Mouse (Mus musculus): Measurements from ENCODE around the gene Camk1d. TPM values are rescaled to one million over a fixed set of nuclear protein-coding genes. Genes with fewer than 3 reads are reported as not detected.

The Camk1d gene
- polyA plus RNA-seq, 1 experiment from 2014 or later: 5.6 TPM

- H3K27me3 ChIP-seq (ENCODE audit: control insufficient read depth, insufficient read depth, low read length): no peaks in the 10 kb centered on the region
- ATAC-seq (ENCODE audit: insufficient number of reproducible peaks, insufficient read depth, low FRiP score, low read depth): no peak
- WGBS: 71% methylated on average over 1 of the region's 1 CpGs
- H3K4me3 ChIP-seq (ENCODE audit: control insufficient read depth in 1 of 2, insufficient read depth in 1 of 2, low read depth in 1 of 2, low read length in 2 of 2): no peak overlapping the region
- H3K4me1 ChIP-seq (ENCODE audit: control insufficient read depth in 2 of 2, insufficient read depth in 2 of 2, low read length in 2 of 2): no peaks in the 10 kb centered on the region
- H3K36me3 ChIP-seq (ENCODE audit: control insufficient read depth, insufficient read depth, low read length): no peaks in the 10 kb centered on the region
- no peaks in the 10 kb centered on the region for H3K9me3 ChIP-seq (ENCODE audit: control insufficient read depth, low read length)
- H3K4me2 ChIP-seq (ENCODE audit: low read length): no peak overlapping the region
- no peak overlapping the region for H3K27ac ChIP-seq (replicated peaks in 1 of 2; ENCODE audit: control insufficient read depth in 1 of 2, insufficient read depth in 1 of 2, low read depth in 2 of 2, low read length in 2 of 2)
- no peak overlapping the region for H3K9ac ChIP-seq (ENCODE audit: low read length)
These were observed 236.8 kb downstream of the Camk1d start for GRCm38 (mm10) chr2:5477525-5477924.

- Histone ChIP-seq H3K4me3 (ENCODE audit: control insufficient read depth in 1 of 2, insufficient read depth in 1 of 2, low read depth in 1 of 2, low read length in 2 of 2) (no peak overlapping the region), H3K36me3 (ENCODE audit: control insufficient read depth, insufficient read depth, low read length) (no peaks in the 10 kb centered on the region), H3K4me1 (ENCODE audit: control insufficient read depth in 2 of 2, insufficient read depth in 2 of 2, low read length in 2 of 2) (no peaks in the 10 kb centered on the region; a peak in 1 of 4 replicates), H3K9me3 (ENCODE audit: control insufficient read depth, low read length) (no peaks in the 10 kb centered on the region), H3K9ac (ENCODE audit: low read length) (no peak overlapping the region), H3K4me2 (ENCODE audit: low read length) (no peak overlapping the region), H3K27me3 (ENCODE audit: control insufficient read depth, insufficient read depth, low read length) (no peaks in the 10 kb centered on the region), H3K27ac (replicated peaks in 1 of 2; ENCODE audit: control insufficient read depth in 1 of 2, insufficient read depth in 1 of 2, low read depth in 2 of 2, low read length in 2 of 2) (no peak overlapping the region)
- no peak for ATAC-seq (ENCODE audit: insufficient number of reproducible peaks, insufficient read depth, low FRiP score, low read depth)
- 67% methylated on average over 4 of the region's 4 CpGs for WGBS
These were observed 244.9 kb downstream of the Camk1d start for GRCm38 (mm10) chr2:5469366-5469941.

GRCm38 (mm10) chr2:5467537-5467936 is 246.8 kb downstream of the Camk1d start:
- 59% methylated on average over 2 of the region's 2 CpGs for WGBS
- no peak for ATAC-seq (ENCODE audit: insufficient number of reproducible peaks, insufficient read depth, low FRiP score, low read depth)
- no peaks in the 10 kb centered on the region for H3K36me3 ChIP-seq (ENCODE audit: control insufficient read depth, insufficient read depth, low read length)
- H3K27me3 ChIP-seq (ENCODE audit: control insufficient read depth, insufficient read depth, low read length): no peaks in the 10 kb centered on the region
- no peak overlapping the region for H3K4me2 ChIP-seq (ENCODE audit: low read length)
- no peak overlapping the region for H3K27ac ChIP-seq (replicated peaks in 1 of 2; ENCODE audit: control insufficient read depth in 1 of 2, insufficient read depth in 1 of 2, low read depth in 2 of 2, low read length in 2 of 2)
- H3K9ac ChIP-seq (ENCODE audit: low read length): no peak overlapping the region
- no peaks in the 10 kb centered on the region; a peak in 1 of 4 replicates for H3K4me1 ChIP-seq (ENCODE audit: control insufficient read depth in 2 of 2, insufficient read depth in 2 of 2, low read length in 2 of 2)
- no peak overlapping the region for H3K4me3 ChIP-seq (ENCODE audit: control insufficient read depth in 1 of 2, insufficient read depth in 1 of 2, low read depth in 1 of 2, low read length in 2 of 2)
- H3K9me3 ChIP-seq (ENCODE audit: control insufficient read depth, low read length): no peaks in the 10 kb centered on the region

DNA sequence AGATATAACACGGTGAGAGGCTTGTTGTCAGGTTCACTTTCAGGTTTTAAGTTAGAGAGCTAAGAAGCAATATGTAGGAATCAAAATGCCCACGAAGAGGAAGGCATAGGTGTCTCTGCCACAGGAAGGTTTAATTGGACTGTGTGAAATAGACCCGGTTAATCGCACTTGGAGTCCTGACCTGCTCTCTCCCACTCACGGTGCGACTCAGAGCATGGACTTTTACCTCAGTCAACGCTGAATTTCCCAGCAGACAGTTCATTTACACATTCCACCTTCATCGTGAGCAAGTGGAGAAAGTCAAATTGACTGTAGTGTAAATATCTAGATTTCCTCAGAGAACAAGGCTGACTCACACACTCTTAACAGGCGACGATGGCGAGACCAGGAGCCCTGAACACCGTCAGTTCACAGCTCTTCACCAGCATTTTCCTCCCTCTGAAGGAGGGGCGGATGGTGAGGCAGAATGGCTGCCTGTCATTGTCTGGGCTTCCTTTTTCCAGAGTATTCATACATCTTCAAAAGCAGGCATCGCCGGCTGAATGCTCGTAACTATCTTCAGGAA is 255.6 kb downstream of the Camk1d start:
- H3K4me3 ChIP-seq (ENCODE audit: control insufficient read depth in 1 of 2, insufficient read depth in 1 of 2, low read depth in 1 of 2, low read length in 2 of 2): no peak overlapping the region
- no peak overlapping the region for H3K9ac ChIP-seq (ENCODE audit: low read length)
- peaks cover 15 to 32% of the 10 kb centered on the region in 2 experiments for H3K4me1 ChIP-seq (ENCODE audit: control insufficient read depth in 2 of 2, insufficient read depth in 2 of 2, low read length in 2 of 2)
- no peaks in the 10 kb centered on the region for H3K27me3 ChIP-seq (ENCODE audit: control insufficient read depth, insufficient read depth, low read length)
- H3K36me3 ChIP-seq (ENCODE audit: control insufficient read depth, insufficient read depth, low read length): no peaks in the 10 kb centered on the region
- WGBS: 43% methylated on average over 16 of the region's 16 CpGs
- no peak for ATAC-seq (ENCODE audit: insufficient number of reproducible peaks, insufficient read depth, low FRiP score, low read depth)
- peak overlapping the region in 1 of 2 experiments; percentile 46; a peak in 1 of 4 replicates for H3K27ac ChIP-seq (replicated peaks in 1 of 2; ENCODE audit: control insufficient read depth in 1 of 2, insufficient read depth in 1 of 2, low read depth in 2 of 2, low read length in 2 of 2)
- no peaks in the 10 kb centered on the region for H3K9me3 ChIP-seq (ENCODE audit: control insufficient read depth, low read length)
- H3K4me2 ChIP-seq (ENCODE audit: low read length): no peak overlapping the region

DNA sequence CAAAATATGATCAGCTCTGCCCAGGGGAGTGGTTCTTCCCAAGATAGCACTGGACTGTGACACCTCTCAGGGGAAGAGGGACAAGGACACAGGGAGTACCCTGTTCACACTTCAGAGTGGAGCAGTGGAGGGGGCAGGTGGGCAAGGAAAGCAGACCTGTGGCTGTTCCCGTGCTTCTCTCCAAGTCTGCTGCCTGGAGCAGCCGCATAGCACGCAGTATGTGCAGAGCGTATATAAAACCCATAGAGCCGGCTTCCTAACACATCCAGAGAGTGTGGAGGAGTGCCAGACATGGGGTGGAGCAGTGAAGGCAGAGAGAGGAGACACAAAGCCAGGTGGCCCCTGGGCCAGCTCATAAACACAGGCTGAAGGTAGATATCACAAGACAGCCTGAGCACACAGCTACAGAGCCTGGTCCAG is 256.2 kb downstream of the Camk1d start:
- H3K27ac ChIP-seq (replicated peaks in 1 of 2; ENCODE audit: control insufficient read depth in 1 of 2, insufficient read depth in 1 of 2, low read depth in 2 of 2, low read length in 2 of 2): peak overlapping the region in 1 of 2 experiments; percentile 46; a peak in 2 of 4 replicates
- H3K27me3 ChIP-seq (ENCODE audit: control insufficient read depth, insufficient read depth, low read length): no peaks in the 10 kb centered on the region
- no peak overlapping the region for H3K4me3 ChIP-seq (ENCODE audit: control insufficient read depth in 1 of 2, insufficient read depth in 1 of 2, low read depth in 1 of 2, low read length in 2 of 2)
- peak; percentile 50; the same call in 1 of the 2 replicates for ATAC-seq (ENCODE audit: insufficient number of reproducible peaks, insufficient read depth, low FRiP score, low read depth)
- no peaks in the 10 kb centered on the region for H3K36me3 ChIP-seq (ENCODE audit: control insufficient read depth, insufficient read depth, low read length)
- H3K9ac ChIP-seq (ENCODE audit: low read length): no peak overlapping the region
- H3K4me2 ChIP-seq (ENCODE audit: low read length): peak overlapping the region; percentile 1; the same call in 1 of the 2 replicates
- peaks cover 15 to 32% of the 10 kb centered on the region in 2 experiments for H3K4me1 ChIP-seq (ENCODE audit: control insufficient read depth in 2 of 2, insufficient read depth in 2 of 2, low read length in 2 of 2)
- no peaks in the 10 kb centered on the region for H3K9me3 ChIP-seq (ENCODE audit: control insufficient read depth, low read length)
- 44% methylated on average over 5 of the region's 5 CpGs for WGBS

DNA sequence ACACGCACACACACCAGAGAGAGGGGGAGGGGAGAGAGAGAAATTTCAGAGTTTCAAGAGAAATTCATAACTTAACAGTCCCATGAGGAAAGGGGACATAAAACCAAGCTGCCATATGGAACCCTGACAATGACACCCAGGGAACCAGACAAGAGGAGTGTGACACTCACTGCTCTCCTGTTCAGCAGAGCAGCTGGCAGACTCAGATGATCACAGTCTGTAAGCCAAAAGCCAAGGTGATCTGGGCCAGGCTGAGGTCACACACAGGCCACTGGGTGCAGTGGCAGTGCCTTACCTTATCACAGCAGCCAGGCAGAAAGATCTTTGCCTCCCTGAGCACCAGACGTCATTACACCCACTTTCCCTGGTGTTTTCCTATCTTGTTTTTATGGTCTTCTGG is 258.2 kb downstream of the Camk1d start:
- no peaks in the 10 kb centered on the region for H3K36me3 ChIP-seq (ENCODE audit: control insufficient read depth, insufficient read depth, low read length)
- no peak; the same call in 1 of the 2 replicates for ATAC-seq (ENCODE audit: insufficient number of reproducible peaks, insufficient read depth, low FRiP score, low read depth)
- 45% methylated on average over 2 of the region's 2 CpGs for WGBS

DNA sequence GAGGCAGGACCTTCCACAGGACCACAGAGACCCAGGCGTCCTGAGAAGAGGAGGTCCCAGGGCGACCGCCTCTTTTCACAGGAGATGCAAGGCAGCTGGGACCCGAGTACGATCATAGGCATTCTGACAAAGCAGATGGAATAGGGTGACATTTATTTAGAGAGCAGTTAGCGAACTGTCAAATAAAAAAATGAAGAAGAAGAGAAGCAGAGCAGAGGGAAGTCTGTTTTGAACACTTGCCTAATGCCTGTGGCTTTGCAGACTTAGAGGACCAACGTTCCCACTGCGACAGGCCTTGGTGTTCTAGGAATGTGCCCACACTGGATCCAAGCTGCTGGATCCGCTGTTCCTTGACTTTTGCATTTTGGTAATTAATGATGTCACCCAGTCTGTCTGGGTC is 259.5 kb downstream of the Camk1d start:
- Histone ChIP-seq H3K4me1 (ENCODE audit: control insufficient read depth in 2 of 2, insufficient read depth in 2 of 2, low read length in 2 of 2) (peaks cover 15 to 32% of the 10 kb centered on the region in 2 experiments), H3K4me2 (ENCODE audit: low read length) (no peak overlapping the region), H3K9ac (ENCODE audit: low read length) (no peak overlapping the region), H3K4me3 (ENCODE audit: control insufficient read depth in 1 of 2, insufficient read depth in 1 of 2, low read depth in 1 of 2, low read length in 2 of 2) (no peak overlapping the region), H3K9me3 (ENCODE audit: control insufficient read depth, low read length) (no peaks in the 10 kb centered on the region), H3K27me3 (ENCODE audit: control insufficient read depth, insufficient read depth, low read length) (no peaks in the 10 kb centered on the region), H3K27ac (replicated peaks in 1 of 2; ENCODE audit: control insufficient read depth in 1 of 2, insufficient read depth in 1 of 2, low read depth in 2 of 2, low read length in 2 of 2) (no peak overlapping the region), H3K36me3 (ENCODE audit: control insufficient read depth, insufficient read depth, low read length) (no peaks in the 10 kb centered on the region)
- WGBS: 66% methylated on average over 9 of the region's 9 CpGs
- ATAC-seq (ENCODE audit: insufficient number of reproducible peaks, insufficient read depth, low FRiP score, low read depth): no peak

More for the DNA sequence above, 258.2 kb downstream of the Camk1d start:
- Histone ChIP-seq H3K9me3 (ENCODE audit: control insufficient read depth, low read length) (no peaks in the 10 kb centered on the region), H3K4me3 (ENCODE audit: control insufficient read depth in 1 of 2, insufficient read depth in 1 of 2, low read depth in 1 of 2, low read length in 2 of 2) (no peak overlapping the region), H3K9ac (ENCODE audit: low read length) (no peak overlapping the region), H3K4me1 (ENCODE audit: control insufficient read depth in 2 of 2, insufficient read depth in 2 of 2, low read length in 2 of 2) (peaks cover 15 to 32% of the 10 kb centered on the region in 2 experiments), H3K27me3 (ENCODE audit: control insufficient read depth, insufficient read depth, low read length) (no peaks in the 10 kb centered on the region), H3K27ac (replicated peaks in 1 of 2; ENCODE audit: control insufficient read depth in 1 of 2, insufficient read depth in 1 of 2, low read depth in 2 of 2, low read length in 2 of 2) (no peak overlapping the region), H3K4me2 (ENCODE audit: low read length) (no peak overlapping the region)

All from heart, embryonic 14.5 days (tissue).